Mouse (Mus musculus): ENCODE measurements around the gene Pomc. TPM values are rescaled to one million over a fixed set of nuclear protein-coding genes. Genes with fewer than 3 reads are reported as not detected.
"Not testable (repeated sequence)": the region's sequence is repeated elsewhere in the genome, so short reads cannot be mapped to it uniquely, and the experiment has no call there.

Gene Pomc
- polyA plus RNA-seq, 1 experiment from 2014 or later = 4.5 TPM

DNA sequence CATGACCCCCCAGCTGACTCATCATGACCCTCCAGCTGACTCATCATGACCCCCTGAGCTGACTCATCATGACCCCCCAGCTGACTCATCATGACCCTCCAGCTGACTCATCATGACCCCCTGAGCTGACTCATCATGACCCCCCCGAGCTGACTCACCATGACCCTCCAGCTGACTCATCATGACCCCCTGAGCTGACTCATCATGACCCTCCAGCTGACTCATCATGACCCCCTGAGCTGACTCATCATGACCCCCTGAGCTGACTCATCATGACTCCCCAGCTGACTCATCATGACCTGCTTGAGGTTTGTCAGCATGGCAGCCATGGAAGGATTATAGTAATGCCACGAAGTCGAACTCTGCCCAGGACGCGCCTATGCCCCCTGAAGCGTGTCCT, 18.4 kb downstream of the Pomc start:
- H3K27ac ChIP-seq; H3K9me3 ChIP-seq; H3K4me2 ChIP-seq; H3K4me1 ChIP-seq; H3K4me3 ChIP-seq; H3K9ac ChIP-seq; H3K27me3 ChIP-seq; ATAC-seq (ENCODE audit: insufficient number of reproducible peaks, insufficient read depth, low FRiP score, low TSS enrichment, low read depth): not testable (repeated sequence)
- 97% methylated on average over 6 of the region's 6 CpGs for WGBS
- peaks cover 66% of the 10 kb centered on the region for H3K36me3 ChIP-seq

DNA sequence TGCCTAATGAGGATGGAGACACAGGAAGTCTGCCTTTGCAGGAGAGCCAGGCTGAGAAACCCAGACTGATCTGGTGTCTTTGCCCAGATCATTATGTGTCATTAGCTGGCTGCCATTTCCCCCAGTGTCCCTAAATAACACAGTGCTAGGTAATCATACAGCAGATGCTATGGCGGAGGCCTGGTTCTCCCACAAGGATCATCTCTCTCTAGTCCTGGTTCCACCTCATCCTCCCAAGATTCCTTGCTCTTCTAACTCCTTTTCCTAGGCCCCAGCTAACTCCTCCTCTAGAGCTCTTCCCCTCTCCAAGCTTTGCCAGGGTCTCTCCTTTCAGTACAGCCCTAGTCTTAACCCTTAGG, 26.2 kb downstream of the Pomc start:
- peak overlapping the region; percentile 71; the same call in 1 of the 2 replicates for H3K27ac ChIP-seq
- WGBS = 50% methylated on average over 1 of the region's 1 CpGs
- H3K4me3 ChIP-seq = peak overlapping the region; percentile 53

DNA sequence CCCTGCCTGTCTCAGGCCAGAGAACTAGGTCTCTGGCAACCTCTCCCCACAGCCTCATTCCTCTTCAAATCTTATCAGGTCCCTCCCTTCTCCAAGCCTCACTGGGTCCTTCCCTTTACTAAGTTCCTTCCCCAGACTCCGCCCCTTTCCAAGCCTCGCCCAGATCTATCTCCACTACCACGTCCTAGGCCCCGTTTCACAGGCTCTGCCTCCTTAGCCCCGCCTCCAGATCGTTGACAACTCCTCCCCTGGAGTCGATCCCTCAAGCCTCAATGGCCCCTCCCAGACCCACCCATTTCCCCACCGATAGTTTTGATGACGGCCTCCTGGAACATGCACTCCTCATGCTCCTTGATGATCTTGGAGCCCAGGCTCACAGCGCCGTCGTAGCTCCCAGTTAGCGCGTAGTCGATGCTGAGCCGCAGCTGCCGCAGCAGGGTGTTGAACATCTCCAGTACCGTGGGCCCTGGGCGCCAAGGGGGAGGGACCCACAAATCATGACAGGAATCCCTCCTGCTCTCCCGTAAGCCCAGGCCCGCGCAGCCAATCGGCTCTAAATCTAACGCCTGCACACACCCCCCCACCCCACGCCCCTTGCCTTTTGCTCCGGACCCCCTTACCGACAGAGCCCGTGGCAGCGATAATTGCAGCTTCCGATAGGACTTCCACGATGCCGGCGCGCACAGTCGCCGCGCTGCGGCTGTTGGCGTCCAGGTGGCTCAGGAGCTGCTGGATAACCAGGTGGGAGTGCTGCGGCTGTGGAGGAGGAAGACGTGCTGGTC, 26.8 kb downstream of the Pomc start:
- peak overlapping the region; percentile 71 for H3K27ac ChIP-seq
- peaks cover 16% of the 10 kb centered on the region for H3K4me1 ChIP-seq
- peak; percentile 85 for ATAC-seq (ENCODE audit: insufficient number of reproducible peaks, insufficient read depth, low FRiP score, low TSS enrichment, low read depth)
- peak overlapping the region; percentile 65 for H3K9ac ChIP-seq
- 0 out of 2 replicates have a peak, but pooled peaks cover 4% of the 10 kb centered on the region for H3K27me3 ChIP-seq
- no peaks in the 10 kb centered on the region for H3K9me3 ChIP-seq
- H3K36me3 ChIP-seq = peaks cover 13% of the 10 kb centered on the region
- H3K4me2 ChIP-seq = peak overlapping the region; percentile 76
- under 1% methylated on average over 40 of the region's 41 CpGs for WGBS
- H3K4me3 ChIP-seq = peak overlapping the region; percentile 53

More for the DNA sequence above, 26.2 kb downstream of the Pomc start:
- peak overlapping the region; percentile 76 for H3K4me2 ChIP-seq
- H3K27me3 ChIP-seq = 0 out of 2 replicates have a peak, but pooled peaks cover 4% of the 10 kb centered on the region
- ATAC-seq (ENCODE audit: insufficient number of reproducible peaks, insufficient read depth, low FRiP score, low TSS enrichment, low read depth) = no peak
- H3K9me3 ChIP-seq = no peaks in the 10 kb centered on the region
- H3K9ac ChIP-seq = no peak overlapping the region
- H3K4me1 ChIP-seq = peaks cover 16% of the 10 kb centered on the region
- peaks cover 19% of the 10 kb centered on the region for H3K36me3 ChIP-seq

DNA sequence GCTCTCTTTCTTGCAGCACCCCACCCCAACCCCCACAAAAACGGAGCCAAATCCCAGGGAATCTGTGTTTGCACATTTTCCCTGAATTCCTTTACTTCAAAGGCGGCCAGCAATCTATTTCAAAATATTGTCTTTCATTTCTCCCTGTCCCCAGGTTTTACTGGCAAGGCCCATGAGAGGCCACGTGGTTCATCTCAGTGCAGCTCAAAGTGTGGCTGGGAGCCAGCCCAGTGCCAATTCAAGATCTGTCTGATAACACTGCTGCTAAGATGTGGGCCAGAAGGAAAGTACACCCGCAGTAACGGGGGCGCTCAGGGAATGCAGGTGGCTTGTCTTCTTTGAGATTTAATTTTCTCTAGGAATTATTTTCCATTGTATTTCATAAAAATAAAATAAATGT, 27.5 kb downstream of the Pomc start:
- Histone ChIP-seq H3K36me3 (peaks cover 6% of the 10 kb centered on the region; the same call in 1 of the 2 replicates), H3K27me3 (0 out of 2 replicates have a peak, but pooled peaks cover 4% of the 10 kb centered on the region), H3K4me1 (peaks cover 16% of the 10 kb centered on the region), H3K4me2 (peak overlapping the region; percentile 76), H3K4me3 (peak overlapping the region; percentile 53), H3K9ac (peak overlapping the region; percentile 65; the same call in 1 of the 2 replicates), H3K27ac (no peak overlapping the region), H3K9me3 (no peaks in the 10 kb centered on the region)
- WGBS = 19% methylated on average over 6 of the region's 6 CpGs
- no peak for ATAC-seq (ENCODE audit: insufficient number of reproducible peaks, insufficient read depth, low FRiP score, low TSS enrichment, low read depth)

DNA sequence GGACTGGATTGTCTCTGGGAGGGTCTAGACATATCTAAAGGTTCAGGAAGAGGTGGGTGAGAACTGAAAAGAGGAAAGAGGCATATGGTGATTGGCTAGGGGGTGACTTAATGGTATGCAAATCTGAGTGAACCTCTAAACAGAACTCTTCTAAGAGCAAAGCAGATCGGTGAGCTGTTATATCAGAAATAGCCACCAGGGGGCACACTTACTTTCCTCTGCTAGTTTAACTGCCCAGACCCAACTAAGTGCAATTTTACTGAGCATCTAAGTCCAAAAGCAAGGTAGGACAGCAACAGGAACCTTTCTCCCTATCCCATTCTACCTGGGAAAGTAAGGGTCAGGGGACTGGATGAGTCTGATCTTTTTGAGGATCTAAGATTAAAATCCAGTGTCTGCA, 29.0 kb downstream of the Pomc start:
- Histone ChIP-seq H3K36me3 (no peaks in the 10 kb centered on the region), H3K9me3 (no peaks in the 10 kb centered on the region), H3K4me3 (no peak overlapping the region), H3K4me2 (no peak overlapping the region), H3K27me3 (0 out of 2 replicates have a peak, but pooled peaks cover 4% of the 10 kb centered on the region), H3K27ac (no peak overlapping the region), H3K4me1 (peaks cover 16% of the 10 kb centered on the region), H3K9ac (no peak overlapping the region)
- 0% methylated on average over 1 of the region's 1 CpGs for WGBS
- no peak for ATAC-seq (ENCODE audit: insufficient number of reproducible peaks, insufficient read depth, low FRiP score, low TSS enrichment, low read depth)

DNA sequence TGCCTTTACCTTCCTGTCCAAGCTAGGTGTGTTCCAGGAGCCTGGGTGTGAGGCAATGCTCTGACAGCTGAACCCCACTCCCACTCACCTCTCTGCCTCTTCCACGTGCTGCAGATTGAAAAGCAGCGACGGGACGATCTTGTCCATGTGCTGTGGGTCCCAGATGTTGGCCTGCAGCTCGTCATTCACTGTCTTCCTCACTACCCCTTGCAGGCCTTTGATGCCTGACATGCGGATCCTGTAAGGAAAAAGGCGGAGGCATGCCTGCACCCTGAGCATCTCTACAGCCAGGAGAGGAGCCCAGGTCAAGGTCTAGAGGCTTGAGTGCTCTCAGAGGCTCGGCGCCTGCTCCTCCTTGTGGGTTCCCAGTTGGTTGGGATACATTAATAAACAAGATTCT, 29.7 kb downstream of the Pomc start:
- 85% methylated on average over 9 of the region's 9 CpGs for WGBS
- no peak for ATAC-seq (ENCODE audit: insufficient number of reproducible peaks, insufficient read depth, low FRiP score, low TSS enrichment, low read depth)
- H3K36me3 ChIP-seq = no peaks in the 10 kb centered on the region
- H3K4me2 ChIP-seq = no peak overlapping the region
- no peak overlapping the region for H3K4me3 ChIP-seq
- no peak overlapping the region for H3K9ac ChIP-seq
- H3K27ac ChIP-seq = no peak overlapping the region
- H3K4me1 ChIP-seq = peaks cover 16% of the 10 kb centered on the region
- H3K9me3 ChIP-seq = no peaks in the 10 kb centered on the region
- H3K27me3 ChIP-seq = 0 out of 2 replicates have a peak, but pooled peaks cover 4% of the 10 kb centered on the region

DNA sequence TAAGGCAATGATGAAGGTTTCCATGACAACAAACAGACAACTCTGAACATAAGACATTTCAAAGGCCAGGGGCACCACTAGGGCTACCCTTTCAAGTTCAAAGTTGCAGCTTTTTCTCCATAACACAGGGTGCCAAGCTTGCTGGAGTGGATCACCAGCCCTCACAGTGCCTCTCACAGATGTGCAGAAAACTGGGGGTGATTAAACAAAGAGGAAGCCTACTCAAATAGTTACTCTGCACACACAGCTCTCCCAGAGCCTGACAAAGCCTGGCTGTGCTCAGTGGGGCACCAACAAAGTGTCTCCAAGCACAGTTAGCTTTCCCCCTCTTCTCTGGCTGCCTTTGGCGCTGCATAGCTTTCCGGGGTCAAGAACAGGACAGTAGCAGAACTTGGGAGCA, 35.2 kb downstream of the Pomc start:
- no peak for ATAC-seq (ENCODE audit: insufficient number of reproducible peaks, insufficient read depth, low FRiP score, low TSS enrichment, low read depth)
- WGBS = 54% methylated on average over 2 of the region's 2 CpGs
- Histone ChIP-seq H3K27ac (no peak overlapping the region), H3K4me3 (no peak overlapping the region), H3K9ac (no peak overlapping the region), H3K4me1 (no peaks in the 10 kb centered on the region), H3K27me3 (no peaks in the 10 kb centered on the region), H3K4me2 (no peak overlapping the region), H3K9me3 (no peaks in the 10 kb centered on the region), H3K36me3 (no peaks in the 10 kb centered on the region)

DNA sequence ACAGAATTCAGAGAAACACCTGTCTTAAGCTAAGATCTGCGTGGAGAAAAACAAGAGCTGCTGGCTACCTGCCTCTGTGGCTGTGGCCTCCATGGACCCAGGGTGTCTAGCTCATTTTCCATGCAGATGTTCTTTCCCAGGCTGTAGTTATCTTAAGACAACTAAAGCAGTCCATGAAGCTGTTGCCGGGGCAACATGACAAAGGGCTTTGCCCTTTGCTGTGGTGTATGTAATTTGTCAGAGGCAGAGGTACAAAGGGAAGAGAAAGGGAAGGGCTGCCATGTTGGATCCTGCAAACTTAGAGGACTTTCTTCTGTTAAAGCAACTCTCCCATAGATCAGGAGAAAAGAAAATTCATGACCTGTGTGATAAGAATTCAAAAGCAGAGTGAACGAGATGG, 36.3 kb downstream of the Pomc start:
- Histone ChIP-seq H3K36me3 (no peaks in the 10 kb centered on the region), H3K4me3 (no peak overlapping the region), H3K4me1 (no peaks in the 10 kb centered on the region), H3K9ac (no peak overlapping the region), H3K4me2 (no peak overlapping the region), H3K27me3 (no peaks in the 10 kb centered on the region), H3K27ac (no peak overlapping the region), H3K9me3 (no peaks in the 10 kb centered on the region)
- WGBS = 93% methylated on average over 3 of the region's 3 CpGs
- no peak for ATAC-seq (ENCODE audit: insufficient number of reproducible peaks, insufficient read depth, low FRiP score, low TSS enrichment, low read depth)

DNA sequence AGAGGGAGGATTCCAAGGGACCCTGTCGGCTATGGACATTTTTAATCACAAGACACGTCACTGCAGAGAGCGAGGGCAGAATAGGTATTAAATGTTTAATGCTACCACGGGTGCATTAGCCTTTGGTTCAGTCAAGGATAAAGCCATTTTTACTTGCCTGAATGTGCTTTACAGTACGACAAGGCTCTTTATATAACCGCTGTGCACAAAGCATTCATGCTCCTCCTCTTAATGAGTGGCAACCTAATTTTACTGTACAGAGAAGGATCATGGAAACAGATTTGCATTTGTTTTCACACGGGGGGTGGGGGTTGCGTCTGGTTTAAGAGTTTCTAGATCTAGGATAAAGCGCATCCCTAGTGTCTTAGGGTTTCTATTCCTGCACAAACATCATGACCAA, 42.0 kb downstream of the Pomc start:
- Histone ChIP-seq H3K4me2 (no peak overlapping the region), H3K4me1 (no peaks in the 10 kb centered on the region), H3K27me3 (no peaks in the 10 kb centered on the region), H3K9ac (no peak overlapping the region), H3K4me3 (no peak overlapping the region), H3K9me3 (no peaks in the 10 kb centered on the region), H3K27ac (no peak overlapping the region), H3K36me3 (peaks cover 3% of the 10 kb centered on the region; the same call in 1 of the 2 replicates)
- 84% methylated on average over 9 of the region's 9 CpGs for WGBS
- ATAC-seq (ENCODE audit: insufficient number of reproducible peaks, insufficient read depth, low FRiP score, low TSS enrichment, low read depth) = no peak

DNA sequence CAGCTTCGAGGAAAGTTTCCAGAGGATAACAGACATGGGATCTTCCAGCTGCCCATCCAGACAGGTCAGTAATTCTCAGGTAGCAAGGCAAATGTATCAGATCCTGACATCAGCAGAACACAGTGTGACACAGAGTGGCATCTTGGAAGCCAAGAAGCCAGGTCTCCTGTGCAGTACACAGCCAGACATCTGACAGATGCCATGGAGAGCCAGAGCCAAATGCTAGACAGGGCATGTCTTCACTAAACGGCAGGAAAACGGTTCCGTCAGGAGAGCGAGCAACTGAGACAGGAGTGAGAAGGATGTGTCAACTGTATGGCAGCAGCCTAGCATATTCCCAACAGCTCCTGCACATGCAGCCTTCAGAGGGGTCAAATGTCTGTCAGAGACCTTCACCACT, 45.7 kb downstream of the Pomc start:
- no peak overlapping the region for H3K9ac ChIP-seq
- WGBS = 90% methylated on average over 5 of the region's 5 CpGs
- H3K9me3 ChIP-seq = no peaks in the 10 kb centered on the region
- ATAC-seq (ENCODE audit: insufficient number of reproducible peaks, insufficient read depth, low FRiP score, low TSS enrichment, low read depth) = no peak
- no peaks in the 10 kb centered on the region for H3K4me1 ChIP-seq
- no peaks in the 10 kb centered on the region for H3K27me3 ChIP-seq
- H3K36me3 ChIP-seq = peaks cover 3% of the 10 kb centered on the region; the same call in 1 of the 2 replicates
- H3K4me3 ChIP-seq = no peak overlapping the region
- H3K27ac ChIP-seq = no peak overlapping the region
- H3K4me2 ChIP-seq = no peak overlapping the region

DNA sequence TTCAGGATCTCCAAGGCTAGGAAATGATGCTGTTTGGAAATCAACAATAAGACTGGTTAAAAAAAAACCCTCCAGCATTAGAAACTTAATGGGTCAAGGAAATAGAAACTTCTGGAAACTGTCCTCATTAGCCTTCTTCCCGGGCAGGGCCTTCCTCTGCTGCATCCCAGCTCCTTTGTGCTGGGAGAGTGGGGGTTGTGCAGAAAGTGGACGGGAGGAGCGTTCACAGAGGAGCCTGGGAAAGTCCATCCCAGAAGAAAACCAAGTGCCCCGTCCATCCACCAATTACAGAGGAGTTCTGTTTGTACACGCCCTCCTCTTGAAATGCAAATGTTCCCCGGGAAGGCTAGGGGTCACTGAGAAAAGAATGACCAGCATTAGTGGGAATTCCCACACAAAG, 49.9 kb downstream of the Pomc start:
- no peaks in the 10 kb centered on the region for H3K9me3 ChIP-seq
- no peak overlapping the region for H3K4me2 ChIP-seq
- no peak for ATAC-seq (ENCODE audit: insufficient number of reproducible peaks, insufficient read depth, low FRiP score, low TSS enrichment, low read depth)
- H3K36me3 ChIP-seq = peaks cover 3% of the 10 kb centered on the region; the same call in 1 of the 2 replicates
- H3K4me3 ChIP-seq = no peak overlapping the region
- H3K27ac ChIP-seq = no peak overlapping the region
- H3K4me1 ChIP-seq = peaks cover 8% of the 10 kb centered on the region
- 27% methylated on average over 6 of the region's 6 CpGs for WGBS
- no peaks in the 10 kb centered on the region for H3K27me3 ChIP-seq
- no peak overlapping the region for H3K9ac ChIP-seq

DNA sequence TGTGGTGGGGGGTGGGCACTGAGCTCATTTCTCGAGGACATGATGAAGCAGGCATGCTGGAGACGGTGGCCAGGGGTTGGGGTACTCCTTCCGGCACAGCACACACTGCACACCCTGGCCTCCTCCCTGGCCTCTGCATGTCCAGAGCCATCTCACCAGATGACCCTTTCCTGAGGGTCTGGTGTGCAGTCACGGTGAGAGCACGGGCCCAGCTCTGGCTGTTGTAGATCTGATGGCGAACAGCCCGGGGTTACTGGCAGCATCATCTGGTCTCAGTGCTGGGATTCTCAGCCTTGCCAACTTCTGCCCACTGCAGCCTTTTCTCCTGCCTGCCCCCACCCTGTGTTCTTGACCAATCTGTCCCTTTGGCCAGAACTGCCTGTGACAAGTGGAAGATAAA, 51.3 kb downstream of the Pomc start:
- Histone ChIP-seq H3K27ac (no peak overlapping the region), H3K9ac (no peak overlapping the region), H3K9me3 (no peaks in the 10 kb centered on the region), H3K36me3 (no peaks in the 10 kb centered on the region), H3K27me3 (no peaks in the 10 kb centered on the region), H3K4me3 (no peak overlapping the region), H3K4me2 (no peak overlapping the region), H3K4me1 (peaks cover 8% of the 10 kb centered on the region)
- no peak for ATAC-seq (ENCODE audit: insufficient number of reproducible peaks, insufficient read depth, low FRiP score, low TSS enrichment, low read depth)
- WGBS = 79% methylated on average over 7 of the region's 7 CpGs

Measured in embryonic facial prominence, embryonic 13.5 days (tissue).